Mouse (Mus musculus): ENCODE measurements around the gene Ppp1r1a. TPM values are rescaled to one million over a fixed set of nuclear protein-coding genes. Genes with fewer than 3 reads are reported as not detected.

Ppp1r1a gene
- total RNA-seq (2021) = 10 to 100 TPM in 1 of 2 experiments, 1 to 10 TPM in 1; 9.0 to 11.6 TPM
- polyA plus RNA-seq (2012; rRNA removed) = 3.2 and 5.7 TPM in 2 replicates
- long read RNA-seq, transcript Ppp1r1a-201 (7 exons, 1,306 nt) = major isoform, 12 of 12 reads
- long read RNA-seq, partial matches to known transcripts = 0 of 12 reads
- long read RNA-seq, other reads (novel, unspliced or antisense) = 0 of 12 reads

DNA sequence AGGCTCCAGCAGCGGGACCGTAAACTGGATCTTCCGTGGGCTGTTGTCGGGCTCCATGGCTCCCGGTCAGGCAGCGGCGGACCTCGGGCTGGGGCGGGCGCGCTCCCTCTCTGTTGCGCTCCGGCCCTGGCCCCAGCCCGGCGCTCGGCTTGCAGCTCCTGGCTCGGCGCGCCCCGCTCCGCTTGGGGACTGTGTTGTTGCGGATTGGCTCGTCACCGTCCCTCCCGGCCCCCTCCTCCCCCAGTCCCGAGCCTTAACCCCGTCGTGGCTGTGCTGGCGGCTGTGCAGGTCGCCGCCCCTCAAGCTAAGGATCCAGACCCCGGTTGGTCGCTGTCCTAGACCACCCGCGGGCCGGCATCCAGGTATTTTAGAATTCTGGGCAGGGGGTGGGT is at the start of gene Ppp1r1a:
Gene Ppp1r1a (minus strand): TSS at position 182 of the 392 bp plus-strand sequence.
- intact Hi-C loops (cut with DNase I) = no loop called here

DNA sequence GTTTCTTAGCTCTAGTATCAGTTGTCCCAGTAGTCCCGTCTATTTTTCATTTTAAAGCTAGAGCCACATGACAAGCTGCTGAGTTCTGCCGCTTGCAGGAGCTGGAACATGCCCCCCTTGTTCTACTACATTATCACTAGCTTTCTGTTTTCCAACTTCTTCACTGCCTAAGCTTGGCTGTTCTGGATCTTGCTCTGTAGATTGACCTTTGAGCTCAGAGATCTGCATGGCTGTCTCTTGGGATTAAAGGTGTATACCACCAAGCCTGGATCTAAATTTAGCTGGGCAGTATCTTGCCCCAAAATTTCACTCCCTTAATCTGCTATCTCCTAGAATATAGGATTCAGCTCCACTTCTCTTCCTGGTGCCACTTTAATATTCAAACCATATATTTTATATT is 48.1 kb upstream of the Ppp1r1a start:
- TF ChIP-seq EP300 (IDR thresholded peaks at IDR 0.05; ENCODE audit: insufficient read depth, low read depth, low read length) (no peak), POLR2A (IDR thresholded peaks at IDR 0.05; ENCODE audit: insufficient read depth, low read depth, low read length) (no peak), CTCF (IDR thresholded peaks at IDR 0.05) (no peak)
- intact Hi-C loops (cut with DNase I) = no loop called here
- H3K27me3 ChIP-seq (ENCODE audit: control insufficient read depth, insufficient read depth, low read length) = no peaks in the 10 kb centered on the region
- WGBS = 59% methylated on average over 2 of the region's 2 CpGs
- no peak for DNase-seq
- no peak overlapping the region for H3K4me3 ChIP-seq
- H3K9ac ChIP-seq (ENCODE audit: low read depth, low read length) = no peak overlapping the region
- no peak overlapping the region for H3K27ac ChIP-seq
- no peaks in the 10 kb centered on the region for H3K36me3 ChIP-seq (ENCODE audit: control insufficient read depth, insufficient read depth, low read length)
- no peaks in the 10 kb centered on the region for H3K79me2 ChIP-seq (replicated peaks; ENCODE audit: control insufficient read depth, insufficient read depth, low read length)
- H3K4me1 ChIP-seq (ENCODE audit: control insufficient read depth, insufficient read depth, low read length) = no peaks in the 10 kb centered on the region

More for the DNA sequence above, at the start of gene Ppp1r1a:
- peak; percentile 44 to 53 for DNase-seq
- under 1% methylated on average over 36 of the region's 36 CpGs for WGBS
- Histone ChIP-seq H3K9ac (ENCODE audit: low read depth, low read length) (peak within 1 kb of the TSS; percentile 5), H3K36me3 (ENCODE audit: control insufficient read depth, insufficient read depth, low read length) (no peaks in the 10 kb centered on the region), H3K27ac (no peak within 1 kb of the TSS), H3K4me1 (ENCODE audit: control insufficient read depth, insufficient read depth, low read length) (no peaks in the 10 kb centered on the region), H3K27me3 (ENCODE audit: control insufficient read depth, insufficient read depth, low read length) (peaks cover 8% of the 10 kb centered on the region), H3K79me2 (replicated peaks; ENCODE audit: control insufficient read depth, insufficient read depth, low read length) (no peaks in the 10 kb centered on the region), H3K4me3 (peak within 1 kb of the TSS; percentile 50)
- TF ChIP-seq CTCF (IDR thresholded peaks at IDR 0.05) (no peak), EP300 (IDR thresholded peaks at IDR 0.05; ENCODE audit: insufficient read depth, low read depth, low read length) (no peak), POLR2A (IDR thresholded peaks at IDR 0.05; ENCODE audit: insufficient read depth, low read depth, low read length) (no peak)

- no peak for DNase-seq
- Histone ChIP-seq H3K36me3 (ENCODE audit: control insufficient read depth, insufficient read depth, low read length) (no peaks in the 10 kb centered on the region), H3K79me2 (replicated peaks; ENCODE audit: control insufficient read depth, insufficient read depth, low read length) (no peaks in the 10 kb centered on the region), H3K27ac (no peak within 1 kb of the TSS), H3K9ac (ENCODE audit: low read depth, low read length) (no peak within 1 kb of the TSS), H3K4me1 (ENCODE audit: control insufficient read depth, insufficient read depth, low read length) (no peaks in the 10 kb centered on the region), H3K4me3 (no peak within 1 kb of the TSS), H3K27me3 (ENCODE audit: control insufficient read depth, insufficient read depth, low read length) (no peaks in the 10 kb centered on the region)
- no peak for TF ChIP-seq POLR2A (IDR thresholded peaks at IDR 0.05; ENCODE audit: insufficient read depth, low read depth, low read length)
- TF ChIP-seq EP300 (IDR thresholded peaks at IDR 0.05; ENCODE audit: insufficient read depth, low read depth, low read length) = no peak
- TF ChIP-seq CTCF (IDR thresholded peaks at IDR 0.05) = no peak
- intact Hi-C loops (cut with DNase I) = no loop called here
Observed at GRCm38 (mm10) chr15:103564981-103565380, 27.2 kb upstream of the Ppp1r1a start, which contains the start of gene Glycam1. Glycam1 (minus strand) TSS chr15:103565081.

DNA sequence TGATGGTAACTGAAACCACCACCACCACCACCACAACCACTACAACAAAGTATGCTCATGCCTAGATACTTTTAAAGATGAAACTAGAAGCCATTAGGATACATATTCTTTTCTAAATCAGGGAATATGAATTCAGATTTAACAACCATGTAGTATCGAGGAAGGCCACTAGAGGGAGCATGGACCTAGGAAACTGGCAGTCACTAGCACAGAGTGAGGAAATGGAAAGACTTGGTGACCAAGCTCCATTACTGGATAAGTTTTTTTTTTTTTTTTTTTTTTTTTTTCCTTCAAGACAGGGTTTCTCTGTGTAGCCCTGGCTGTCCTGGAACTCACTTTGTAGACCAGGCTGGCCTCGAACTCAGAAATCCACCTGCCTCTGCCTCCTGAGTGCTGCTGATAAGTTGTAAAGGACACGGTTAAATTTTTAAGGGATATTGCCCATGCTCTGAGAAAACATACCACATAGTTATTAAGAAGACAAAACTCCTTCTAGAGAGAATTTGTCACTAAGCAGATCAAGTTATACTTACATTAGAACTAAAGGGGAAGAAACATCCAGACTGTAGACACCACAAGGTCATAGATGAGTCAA is 14.4 kb upstream of the Ppp1r1a start:
- H3K4me1 ChIP-seq (ENCODE audit: control insufficient read depth, insufficient read depth, low read length) = no peaks in the 10 kb centered on the region
- intact Hi-C loops (cut with DNase I) = no loop called here
- no peak overlapping the region for H3K27ac ChIP-seq
- H3K4me3 ChIP-seq = no peak overlapping the region
- TF ChIP-seq EP300 (IDR thresholded peaks at IDR 0.05; ENCODE audit: insufficient read depth, low read depth, low read length) (no peak), POLR2A (IDR thresholded peaks at IDR 0.05; ENCODE audit: insufficient read depth, low read depth, low read length) (no peak), CTCF (IDR thresholded peaks at IDR 0.05) (peak; percentile 77)
- H3K27me3 ChIP-seq (ENCODE audit: control insufficient read depth, insufficient read depth, low read length) = no peaks in the 10 kb centered on the region
- no peaks in the 10 kb centered on the region for H3K36me3 ChIP-seq (ENCODE audit: control insufficient read depth, insufficient read depth, low read length)
- WGBS = 52% methylated on average over 3 of the region's 3 CpGs
- no peaks in the 10 kb centered on the region for H3K79me2 ChIP-seq (replicated peaks; ENCODE audit: control insufficient read depth, insufficient read depth, low read length)
- no peak overlapping the region for H3K9ac ChIP-seq (ENCODE audit: low read depth, low read length)
- no peak for DNase-seq

DNA sequence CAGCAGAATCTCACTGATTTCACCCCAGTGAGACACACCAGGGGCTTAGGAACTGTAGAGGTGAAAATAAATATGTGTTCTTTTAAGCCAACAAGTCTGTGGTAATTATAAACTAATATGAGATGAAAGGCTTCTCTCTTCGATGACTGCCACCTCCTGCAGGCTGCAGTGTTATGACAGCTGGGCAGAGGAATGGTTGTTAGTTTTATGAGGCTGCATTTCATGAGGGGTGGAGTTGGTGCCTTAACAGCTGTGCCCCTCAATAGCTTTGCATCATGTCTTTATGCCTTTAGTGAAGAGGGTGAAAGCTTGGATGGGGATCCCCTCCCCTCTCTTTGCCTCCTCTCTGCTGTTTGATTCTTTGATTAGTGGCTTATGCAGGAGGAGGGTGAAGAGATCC is 13.2 kb upstream of the Ppp1r1a start:
- H3K4me1 ChIP-seq (ENCODE audit: control insufficient read depth, insufficient read depth, low read length) = no peaks in the 10 kb centered on the region

DNA sequence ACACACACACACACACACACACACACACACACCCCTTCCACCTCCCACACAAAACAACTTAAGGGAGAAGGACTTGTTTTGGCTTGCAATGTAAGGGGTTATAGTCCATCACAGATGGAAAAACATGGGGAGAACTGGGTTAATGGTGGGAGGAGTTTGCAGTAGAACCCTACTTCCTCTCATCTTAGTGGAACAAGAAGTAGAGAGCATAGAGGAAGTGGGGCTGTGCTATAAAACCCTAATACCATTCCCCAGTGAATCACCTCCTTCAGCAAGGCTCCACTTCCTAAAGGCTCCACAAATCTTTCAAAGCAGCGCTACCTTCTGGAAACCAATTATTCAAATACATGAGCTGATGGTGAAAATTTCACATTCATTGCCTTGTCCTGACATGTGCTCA is 11.7 kb upstream of the Ppp1r1a start:
- 78% methylated on average over 1 of the region's 1 CpGs for WGBS
- intact Hi-C loops (cut with DNase I) = no loop called here

More for the DNA sequence above, 13.2 kb upstream of the Ppp1r1a start:
- intact Hi-C loops (cut with DNase I) = no loop called here
- H3K27me3 ChIP-seq (ENCODE audit: control insufficient read depth, insufficient read depth, low read length) = no peaks in the 10 kb centered on the region
- DNase-seq = no peak
- H3K79me2 ChIP-seq (replicated peaks; ENCODE audit: control insufficient read depth, insufficient read depth, low read length) = no peaks in the 10 kb centered on the region
- H3K36me3 ChIP-seq (ENCODE audit: control insufficient read depth, insufficient read depth, low read length) = no peaks in the 10 kb centered on the region
- no peak overlapping the region for H3K4me3 ChIP-seq
- TF ChIP-seq CTCF (IDR thresholded peaks at IDR 0.05) = no peak
- TF ChIP-seq POLR2A (IDR thresholded peaks at IDR 0.05; ENCODE audit: insufficient read depth, low read depth, low read length) = no peak
- no peak for TF ChIP-seq EP300 (IDR thresholded peaks at IDR 0.05; ENCODE audit: insufficient read depth, low read depth, low read length)
- WGBS = 20% methylated on average over 1 of the region's 1 CpGs
- H3K9ac ChIP-seq (ENCODE audit: low read depth, low read length) = no peak overlapping the region
- no peak overlapping the region for H3K27ac ChIP-seq

More for the DNA sequence above, 11.7 kb upstream of the Ppp1r1a start:
- no peaks in the 10 kb centered on the region for H3K36me3 ChIP-seq (ENCODE audit: control insufficient read depth, insufficient read depth, low read length)
- TF ChIP-seq CTCF (IDR thresholded peaks at IDR 0.05) (no peak), POLR2A (IDR thresholded peaks at IDR 0.05; ENCODE audit: insufficient read depth, low read depth, low read length) (no peak), EP300 (IDR thresholded peaks at IDR 0.05; ENCODE audit: insufficient read depth, low read depth, low read length) (no peak)
- H3K79me2 ChIP-seq (replicated peaks; ENCODE audit: control insufficient read depth, insufficient read depth, low read length) = no peaks in the 10 kb centered on the region
- H3K4me3 ChIP-seq = no peak overlapping the region
- H3K27me3 ChIP-seq (ENCODE audit: control insufficient read depth, insufficient read depth, low read length) = no peaks in the 10 kb centered on the region
- no peak overlapping the region for H3K27ac ChIP-seq
- DNase-seq = no peak
- no peak overlapping the region for H3K9ac ChIP-seq (ENCODE audit: low read depth, low read length)
- no peaks in the 10 kb centered on the region for H3K4me1 ChIP-seq (ENCODE audit: control insufficient read depth, insufficient read depth, low read length)

All from heart, adult 2 months (tissue).